Mouse (Mus musculus): Measurements from ENCODE around the gene Epha5.
A peak's percentile ranks its signal among the peaks of the same experiment; 100 is the strongest.

The Epha5 gene

GRCm38 (mm10) chr5:84313619-84314018 lies 103.6 kb downstream of the Epha5 start:
- DNase-seq (ENCODE audit: low read depth, low spot score): no peak

DNA sequence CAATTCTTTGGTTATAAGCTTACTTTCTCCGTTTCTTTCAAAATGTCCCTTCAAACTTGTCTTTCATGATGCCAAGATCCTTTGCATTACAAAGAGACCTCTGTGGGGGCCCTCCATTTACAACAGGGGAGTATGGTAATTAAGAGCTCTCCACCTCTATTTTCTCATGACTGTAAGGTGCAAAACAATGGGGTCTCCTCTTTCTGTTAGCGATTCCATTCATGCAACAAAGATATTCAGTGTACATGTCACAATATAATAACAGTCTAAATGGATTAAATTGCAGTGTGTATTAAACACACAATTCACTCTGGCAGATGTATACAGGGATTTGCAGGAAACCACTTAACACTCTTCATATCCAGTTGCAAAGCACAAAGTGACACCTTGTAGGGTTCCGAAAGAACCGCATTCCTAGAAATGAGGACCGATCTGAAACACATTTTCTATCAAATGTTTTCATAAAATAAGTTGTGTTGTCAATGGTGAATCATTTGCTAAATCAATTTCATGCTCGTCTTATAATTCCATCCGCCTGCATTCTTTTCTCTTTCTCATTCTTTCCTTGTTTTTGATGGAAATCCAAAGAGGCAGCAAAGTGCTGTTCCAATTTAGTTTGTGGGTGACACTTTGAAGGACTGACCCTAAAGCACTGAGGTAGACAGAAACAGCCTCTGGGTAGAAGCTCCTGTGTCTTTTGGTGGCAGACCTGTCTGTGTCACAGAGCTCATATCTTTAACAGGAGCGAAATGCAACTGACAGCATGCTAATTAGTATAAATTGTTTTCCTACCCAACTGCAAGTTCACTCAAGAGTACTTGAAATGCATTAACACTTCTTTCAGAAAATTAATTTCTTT lies 118.1 kb downstream of the Epha5 start:
- DNase-seq (ENCODE audit: low read depth, low spot score): no peak

DNA sequence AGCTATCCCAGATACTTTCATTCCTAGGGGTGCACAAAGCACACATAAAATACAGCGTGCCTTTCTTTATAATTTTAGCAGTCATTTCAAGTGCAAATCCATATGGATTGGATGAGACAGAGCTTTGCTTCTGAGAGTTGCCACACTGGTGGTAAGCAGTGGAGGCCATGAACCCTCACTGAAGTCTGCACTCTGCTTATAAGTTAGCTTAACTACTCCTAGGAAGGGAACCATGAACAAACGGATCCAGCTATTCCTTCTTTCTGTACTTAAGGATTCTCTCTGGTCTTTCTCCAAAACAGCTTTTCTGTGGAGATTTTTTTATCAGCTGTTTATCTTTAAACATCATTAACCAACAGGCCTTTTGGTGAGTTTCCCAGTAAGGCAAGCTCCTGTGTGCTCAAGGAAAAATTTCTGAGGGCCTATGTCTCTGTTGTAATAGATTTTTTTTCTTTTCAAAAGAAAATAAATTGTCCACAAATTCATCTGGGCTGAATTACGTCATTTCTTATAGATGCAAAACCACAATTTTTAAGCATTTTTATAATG lies 127.7 kb downstream of the Epha5 start:
- no peak for DNase-seq (ENCODE audit: low read depth, low spot score)

GRCm38 (mm10) chr5:84281290-84282017 lies 135.7 kb downstream of the Epha5 start:
- DNase-seq (ENCODE audit: low read depth, low spot score): peak; percentile 22

- no peak for DNase-seq (ENCODE audit: low read depth, low spot score)
These were observed 140.2 kb downstream of the Epha5 start for GRCm38 (mm10) chr5:84276996-84277395.

DNA sequence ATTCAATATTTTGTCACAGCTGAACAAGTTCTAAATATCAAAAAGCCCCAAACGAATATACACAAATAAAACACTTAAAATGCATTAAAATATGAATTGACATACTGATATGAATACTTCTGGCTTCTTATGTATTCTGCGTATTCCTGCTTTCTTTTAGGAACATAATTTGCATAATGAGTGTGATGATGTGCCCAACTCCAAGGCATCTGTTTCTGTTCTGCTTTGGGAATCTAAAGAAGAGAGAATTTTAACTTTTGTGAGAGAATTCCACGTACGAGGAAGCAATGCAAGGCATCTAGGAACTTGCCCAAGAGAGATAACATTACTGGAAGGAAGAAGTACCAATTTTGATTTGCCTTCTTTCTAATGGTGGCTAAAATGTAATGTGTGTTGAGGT lies 151.8 kb downstream of the Epha5 start:
- peak; percentile 26 for DNase-seq (ENCODE audit: low read depth, low spot score)

DNA sequence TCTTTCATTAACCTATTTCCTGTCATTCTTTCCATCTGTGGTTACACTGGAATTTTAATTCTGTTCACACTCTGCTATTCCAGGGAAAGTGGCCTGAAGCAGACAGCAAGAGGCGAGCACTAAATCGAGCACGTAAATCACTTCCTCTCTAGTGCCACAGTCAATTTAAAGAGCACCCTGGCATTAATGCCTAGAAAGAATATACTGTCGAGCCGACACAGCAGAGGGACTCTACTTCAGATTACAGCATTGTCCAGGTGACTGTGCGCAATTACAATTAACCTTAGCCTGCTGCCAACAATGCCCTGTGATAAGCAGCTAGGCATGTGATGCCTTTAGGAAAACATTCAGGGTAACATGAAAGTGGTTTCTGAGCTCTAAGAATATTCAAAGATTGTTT lies 153.2 kb downstream of the Epha5 start:
- DNase-seq (ENCODE audit: low read depth, low spot score): no peak

DNA sequence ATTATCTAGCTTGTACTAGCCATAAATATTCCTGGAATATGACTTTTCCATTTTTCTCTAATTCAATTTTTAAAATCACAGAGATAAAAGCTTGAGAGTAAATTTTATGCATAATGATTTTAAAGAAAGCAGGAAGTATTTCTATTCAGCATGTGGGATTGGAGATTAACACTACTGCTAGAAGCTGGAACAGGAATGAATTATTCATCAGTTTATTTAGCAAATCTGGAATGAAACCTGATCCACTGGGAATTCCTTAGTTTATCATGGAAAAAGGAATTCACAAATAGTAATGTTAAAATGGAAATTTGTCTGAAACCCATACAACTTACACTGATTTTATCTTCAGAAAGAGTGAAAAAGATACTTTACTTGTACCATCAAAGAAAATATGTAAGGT lies 187.2 kb downstream of the Epha5 start:
- DNase-seq (ENCODE audit: low read depth, low spot score): no peak

GRCm38 (mm10) chr5:84208609-84209008 lies 208.6 kb downstream of the Epha5 start:
- no peak for DNase-seq (ENCODE audit: low read depth, low spot score)

GRCm38 (mm10) chr5:84193348-84193747 lies 223.8 kb downstream of the Epha5 start:
- no peak for DNase-seq (ENCODE audit: low read depth, low spot score)

DNA sequence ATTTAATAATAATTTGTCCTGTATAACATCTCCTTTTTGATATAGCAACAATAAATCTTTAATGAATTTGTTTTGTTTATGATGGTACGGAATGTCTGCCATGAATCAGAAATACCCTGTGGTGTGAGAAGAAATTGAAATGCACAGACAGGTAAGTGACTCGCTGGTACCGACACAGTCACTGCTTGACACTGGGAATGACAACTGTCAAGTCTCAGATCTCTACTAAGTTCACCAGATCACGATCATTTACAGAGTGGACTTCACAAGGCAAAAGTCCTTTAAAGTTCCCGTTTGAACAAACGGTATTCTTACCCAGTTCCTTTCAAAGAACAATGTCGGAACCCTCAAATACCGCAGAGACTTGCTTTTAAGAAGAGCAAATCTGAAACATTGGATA lies 233.0 kb downstream of the Epha5 start:
- no peak for DNase-seq (ENCODE audit: low read depth, low spot score)

DNA sequence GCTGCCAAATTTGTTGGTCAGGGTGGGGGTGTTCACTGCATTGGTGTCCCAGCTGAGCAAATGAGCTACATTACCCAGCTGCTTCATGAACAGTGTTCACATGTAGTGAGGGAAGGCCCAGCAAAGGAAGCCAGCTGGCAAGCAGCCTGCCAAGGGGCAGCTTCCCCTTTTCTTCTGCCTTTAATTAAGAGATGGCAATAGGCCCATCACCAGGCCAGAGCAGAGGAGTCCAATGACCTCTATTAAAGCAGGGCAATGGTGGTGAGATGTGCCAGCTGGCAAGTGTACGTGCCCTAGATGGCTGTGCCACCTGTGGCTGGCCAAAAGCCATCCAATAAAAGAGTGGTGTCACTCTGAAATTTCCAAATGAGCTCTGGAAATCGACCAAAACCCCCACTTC lies 264.1 kb downstream of the Epha5 start:
- DNase-seq (ENCODE audit: low read depth, low spot score): peak; percentile 54

DNA sequence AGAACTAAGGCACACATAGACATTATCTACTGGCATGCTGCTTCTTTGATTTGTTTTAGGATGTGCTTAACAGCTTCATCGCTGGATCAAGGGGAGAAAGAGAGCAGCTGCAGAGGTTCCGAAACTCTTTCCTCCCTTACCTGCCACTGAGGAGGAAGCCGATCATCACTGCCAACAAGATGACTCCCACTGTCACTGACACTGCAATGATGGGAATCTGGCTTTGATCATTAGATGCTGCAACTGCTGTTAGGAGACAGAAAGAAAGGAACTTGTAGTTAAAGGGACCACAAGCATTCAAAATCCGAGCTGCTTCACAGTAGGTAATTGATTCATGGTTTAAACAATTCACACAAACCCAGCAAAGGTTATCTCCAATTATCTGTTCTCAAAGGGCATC lies 275.0 kb downstream of the Epha5 start:
- no peak for DNase-seq (ENCODE audit: low read depth, low spot score)

DNA sequence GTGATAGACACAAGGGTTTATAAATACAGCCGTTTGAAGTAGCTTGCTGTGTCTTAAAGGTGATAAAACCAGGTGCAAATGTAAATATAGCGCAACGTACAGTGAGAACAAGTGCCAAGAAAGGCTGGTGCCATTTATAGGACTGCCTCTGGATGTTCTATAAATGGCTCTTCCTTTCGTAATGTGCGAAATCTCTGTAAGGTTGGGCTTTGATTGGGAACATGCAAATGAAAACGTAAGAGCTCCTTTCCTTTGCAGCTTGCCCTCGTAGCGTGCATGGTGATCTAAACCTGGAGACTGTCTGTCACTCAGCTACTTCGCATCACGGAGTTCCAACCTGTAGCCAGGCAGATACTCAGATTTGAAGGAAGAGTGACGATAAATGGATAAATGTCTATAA lies 321.2 kb downstream of the Epha5 start:
- DNase-seq (ENCODE audit: low read depth, low spot score): no peak

DNA sequence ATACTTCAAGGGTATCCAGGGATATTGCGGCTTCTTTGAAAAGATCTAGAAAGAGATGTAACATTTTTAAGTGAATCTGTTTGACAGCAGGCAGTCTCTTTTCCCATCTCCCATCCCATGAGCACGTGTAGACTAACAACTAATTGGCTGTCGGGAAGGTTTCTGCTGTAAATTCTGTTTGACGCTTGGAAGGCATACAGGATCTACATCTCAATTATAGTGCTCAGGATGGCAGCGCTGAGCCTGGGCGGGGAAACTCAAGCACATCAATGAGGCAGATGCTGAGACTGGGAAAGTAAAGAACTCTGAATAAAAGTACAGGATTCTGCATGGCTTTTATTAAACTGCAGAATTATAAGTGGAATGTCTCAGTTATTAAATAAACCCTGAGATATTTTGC lies 335.9 kb downstream of the Epha5 start:
- no peak for DNase-seq (ENCODE audit: low read depth, low spot score)

- no peak for DNase-seq (ENCODE audit: low read depth, low spot score)
These were observed 346.2 kb downstream of the Epha5 start for GRCm38 (mm10) chr5:84070976-84071375.

DNA sequence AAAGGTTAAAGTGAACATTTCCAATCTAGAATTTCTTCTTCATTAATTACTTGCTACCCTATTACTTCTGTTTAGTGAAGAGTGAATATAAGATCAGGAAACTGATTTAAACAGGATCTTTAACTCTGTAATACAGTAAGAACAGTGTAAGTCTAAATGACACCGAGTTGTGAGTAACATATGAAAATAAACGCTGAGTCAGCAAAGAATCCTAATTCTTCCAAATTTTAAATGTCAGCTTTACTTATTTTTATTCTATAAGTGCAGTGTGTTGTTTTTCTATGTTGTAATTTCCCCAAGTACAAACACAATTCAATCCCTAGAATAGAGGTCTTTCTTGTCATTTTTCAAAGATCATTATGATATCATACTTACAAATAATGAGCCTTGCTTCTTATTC lies 363.3 kb downstream of the Epha5 start:
- no peak for DNase-seq (ENCODE audit: low read depth, low spot score)

DNA sequence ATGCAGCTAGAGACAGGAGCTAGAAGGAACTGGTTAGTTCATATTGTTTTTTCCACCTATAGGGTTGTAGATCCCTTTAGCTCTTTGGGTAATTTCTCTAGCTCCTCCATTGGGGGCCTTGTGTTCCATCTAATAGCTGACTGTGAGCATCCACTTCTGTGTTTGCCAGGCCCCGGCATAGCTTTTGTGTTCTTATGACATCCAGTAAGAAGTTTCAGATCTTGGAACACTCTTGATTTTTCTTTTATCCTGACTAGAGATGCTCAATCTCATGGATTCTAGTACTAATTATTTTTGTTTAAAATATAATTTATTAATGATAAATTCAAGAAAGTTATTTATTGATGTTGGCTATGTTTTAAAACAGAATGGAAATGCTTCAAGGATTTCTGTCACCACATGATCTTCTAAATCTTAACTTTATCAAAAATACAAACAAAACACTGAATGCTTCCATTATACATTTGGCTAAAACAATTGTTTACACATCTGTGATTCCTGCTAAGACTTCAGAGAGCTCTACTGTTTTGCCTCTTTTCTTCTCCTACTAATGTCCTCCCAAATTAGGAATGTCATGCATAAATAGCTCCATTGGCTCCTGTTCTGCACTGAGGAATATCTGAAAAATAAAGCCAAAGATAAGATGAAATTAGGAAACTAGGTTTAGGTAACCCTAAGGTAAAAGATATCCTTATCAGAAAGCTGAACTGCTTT lies 379.8 kb downstream of the Epha5 start:
- no peak for DNase-seq (ENCODE audit: low read depth, low spot score)
